Mouse (Mus musculus): ENCODE data around the gene Kcnk6. TPM values are rescaled to one million over a fixed set of nuclear protein-coding genes. Genes with fewer than 3 reads are reported as not detected.
"Not testable (repeated sequence)": the region's sequence is repeated elsewhere in the genome, so short reads cannot be mapped to it uniquely, and the experiment has no call there.

Kcnk6 gene
- polyA plus RNA-seq, 1 experiment = 7.1 TPM

DNA sequence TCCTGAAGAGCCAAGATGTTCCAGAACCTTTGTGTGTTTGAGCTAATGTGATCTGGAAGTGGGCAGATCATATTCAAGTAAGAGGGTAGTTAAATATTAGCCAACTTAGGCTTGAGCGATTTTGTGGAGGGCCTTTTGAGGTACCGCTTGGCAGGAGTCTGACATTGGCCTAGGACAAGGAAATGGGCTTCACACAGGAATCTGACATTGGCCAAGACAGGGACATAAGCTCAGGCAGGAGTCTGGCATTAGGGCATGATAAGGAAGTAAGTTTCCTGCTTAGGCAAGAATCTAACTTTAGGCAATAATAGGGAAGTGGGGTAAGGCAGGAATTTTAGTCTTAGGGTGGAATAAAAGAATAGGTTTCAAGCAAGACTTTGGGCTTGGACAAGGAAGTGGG lies 18.1 kb downstream of the Kcnk6 start:
- no peak overlapping the region; the same call in 1 of the 2 replicates for H3K27ac ChIP-seq (ENCODE audit: insufficient read depth, low read length)
- H3K27me3 ChIP-seq (ENCODE audit: control insufficient read depth, insufficient read depth, low read length, poor library complexity, severe bottlenecking) = no peaks in the 10 kb centered on the region
- no peak overlapping the region for H3K9ac ChIP-seq (ENCODE audit: low read depth, poor library complexity, severe bottlenecking)
- H3K9me3 ChIP-seq (replicated peaks; ENCODE audit: control insufficient read depth, insufficient read depth, low read length, poor library complexity, severe bottlenecking) = no peaks in the 10 kb centered on the region; the same call in 1 of the 2 replicates
- H3K36me3 ChIP-seq (ENCODE audit: control insufficient read depth, insufficient read depth, low read length, poor library complexity, severe bottlenecking) = no peaks in the 10 kb centered on the region
- H3K4me1 ChIP-seq (ENCODE audit: control insufficient read depth, insufficient read depth, low read length) = no peaks in the 10 kb centered on the region
- TF ChIP-seq POLR2A (IDR thresholded peaks at IDR 0.05; ENCODE audit: insufficient read depth, low read length) = no peak
- TF ChIP-seq CTCF (IDR thresholded peaks at IDR 0.05; ENCODE audit: low read depth, low read length) = no peak
- no peak for TF ChIP-seq EP300 (IDR thresholded peaks at IDR 0.05; ENCODE audit: insufficient read depth, low read depth, low read length)
- H3K4me3 ChIP-seq (ENCODE audit: low read depth, low read length) = no peak overlapping the region

DNA sequence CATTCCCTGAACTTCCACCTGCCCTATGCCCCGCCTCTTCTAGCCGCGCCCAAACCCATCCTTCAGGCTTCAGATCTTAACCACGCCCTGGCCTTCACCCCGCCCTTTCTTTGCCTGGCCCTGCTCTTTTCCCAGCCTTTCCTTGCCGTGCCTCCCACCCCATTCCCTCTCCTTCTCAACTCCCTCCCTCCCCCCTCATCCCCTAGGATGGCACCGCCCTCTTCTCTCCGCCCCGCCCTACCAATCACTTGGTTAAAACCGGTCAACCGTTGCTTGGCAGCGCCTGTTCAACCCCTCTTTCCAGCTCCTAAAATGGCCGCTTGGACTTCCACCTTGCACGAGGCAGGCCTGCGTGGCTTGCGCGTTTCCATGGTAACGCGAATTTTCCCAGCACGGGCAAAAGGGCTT lies 18.6 kb downstream of the Kcnk6 start, which contains the start of gene Catsperg1:
Catsperg1 (minus strand) TSS at position 361 of the 408 bp plus-strand sequence.
- TF ChIP-seq CTCF (IDR thresholded peaks at IDR 0.05; ENCODE audit: low read depth, low read length) = no peak
- TF ChIP-seq POLR2A (IDR thresholded peaks at IDR 0.05; ENCODE audit: insufficient read depth, low read length) = no peak
- no peak for TF ChIP-seq EP300 (IDR thresholded peaks at IDR 0.05; ENCODE audit: insufficient read depth, low read depth, low read length)

DNA sequence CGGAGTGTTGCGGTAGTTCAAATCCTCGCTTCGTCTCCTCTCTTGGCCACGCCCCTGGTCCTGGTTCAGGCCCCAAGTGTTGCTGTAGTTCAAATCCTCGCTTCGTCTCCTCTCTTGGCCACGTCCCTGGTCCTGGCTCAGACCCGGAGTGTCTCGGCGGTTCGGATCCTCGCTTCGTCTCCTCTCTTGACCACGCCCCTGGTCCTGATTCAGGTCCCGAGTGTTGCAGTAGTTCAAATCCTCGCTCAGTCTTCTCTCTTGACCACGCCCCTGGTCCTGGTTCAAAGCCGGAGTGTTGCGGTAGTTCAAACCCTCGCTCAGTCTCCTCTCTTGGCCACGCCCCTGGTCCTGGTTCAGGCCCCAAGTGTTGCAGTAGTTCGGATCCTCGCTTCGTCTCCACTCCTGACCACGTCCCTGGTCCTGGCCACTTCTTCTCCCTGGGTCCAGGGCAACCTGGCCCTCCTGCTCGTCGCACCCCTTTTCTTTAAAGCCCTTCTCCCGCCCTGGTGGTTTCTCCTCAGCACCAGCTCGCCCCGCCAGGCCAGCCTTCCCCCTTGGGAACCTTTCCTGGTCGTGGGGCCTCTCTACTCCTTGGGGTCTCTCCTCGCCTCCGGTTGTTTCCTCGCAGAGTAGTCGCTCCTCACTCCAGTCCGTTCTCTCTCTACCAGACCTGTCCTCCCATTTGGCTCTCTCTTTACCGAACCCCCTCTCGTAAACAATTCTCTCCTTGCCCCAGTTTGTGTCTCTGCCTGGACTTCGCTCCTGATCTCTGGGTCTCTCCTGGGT lies 19.3 kb downstream of the Kcnk6 start:
- H3K4me1 ChIP-seq (ENCODE audit: control insufficient read depth, insufficient read depth, low read length); H3K9me3 ChIP-seq (replicated peaks; ENCODE audit: control insufficient read depth, insufficient read depth, low read length, poor library complexity, severe bottlenecking); H3K27me3 ChIP-seq (ENCODE audit: control insufficient read depth, insufficient read depth, low read length, poor library complexity, severe bottlenecking); H3K36me3 ChIP-seq (ENCODE audit: control insufficient read depth, insufficient read depth, low read length, poor library complexity, severe bottlenecking): not testable (repeated sequence)
- peak overlapping the region; percentile 66 for H3K27ac ChIP-seq (ENCODE audit: insufficient read depth, low read length)
- peak overlapping the region; percentile 13 for H3K9ac ChIP-seq (ENCODE audit: low read depth, poor library complexity, severe bottlenecking)
- peak overlapping the region; percentile 67 for H3K4me3 ChIP-seq (ENCODE audit: low read depth, low read length)

More for the DNA sequence above, 18.6 kb downstream of the Kcnk6 start, which contains the start of gene Catsperg1:
- no peaks in the 10 kb centered on the region for H3K4me1 ChIP-seq (ENCODE audit: control insufficient read depth, insufficient read depth, low read length)
- peak within 1 kb of the TSS; percentile 13 for H3K9ac ChIP-seq (ENCODE audit: low read depth, poor library complexity, severe bottlenecking)
- H3K27ac ChIP-seq (ENCODE audit: insufficient read depth, low read length) = peak within 1 kb of the TSS; percentile 66
- no peaks in the 10 kb centered on the region for H3K27me3 ChIP-seq (ENCODE audit: control insufficient read depth, insufficient read depth, low read length, poor library complexity, severe bottlenecking)
- H3K9me3 ChIP-seq (replicated peaks; ENCODE audit: control insufficient read depth, insufficient read depth, low read length, poor library complexity, severe bottlenecking) = no peaks in the 10 kb centered on the region; the same call in 1 of the 2 replicates
- no peaks in the 10 kb centered on the region for H3K36me3 ChIP-seq (ENCODE audit: control insufficient read depth, insufficient read depth, low read length, poor library complexity, severe bottlenecking)
- peak within 1 kb of the TSS; percentile 67 for H3K4me3 ChIP-seq (ENCODE audit: low read depth, low read length)

DNA sequence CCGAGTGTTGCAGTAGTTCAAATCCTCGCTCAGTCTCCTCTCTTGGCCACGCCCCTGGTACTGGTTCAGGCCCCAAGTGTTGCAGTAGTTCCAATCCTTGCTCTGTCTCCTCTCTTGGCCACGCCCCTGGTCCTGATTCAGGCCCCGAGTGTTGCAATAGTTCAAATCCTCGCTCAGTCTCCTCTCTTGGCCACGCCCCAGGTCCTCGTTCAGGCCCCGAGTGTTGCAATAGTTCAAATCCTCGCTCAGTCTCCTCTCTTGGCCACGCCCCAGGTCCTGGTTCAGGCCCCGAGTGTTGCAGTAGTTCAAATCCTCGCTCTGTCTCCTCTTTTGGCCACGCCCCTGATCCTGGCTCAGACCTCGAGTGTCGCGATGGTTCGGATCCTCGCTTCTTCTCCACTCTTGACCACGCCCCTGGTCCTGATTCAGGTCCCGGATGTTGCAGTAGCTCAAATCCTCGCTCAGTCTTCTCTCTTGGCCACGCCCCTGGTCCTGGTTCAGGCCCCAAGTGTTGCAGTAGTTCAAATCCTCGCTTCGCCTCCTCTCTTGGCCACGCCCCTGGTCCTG lies 20.0 kb downstream of the Kcnk6 start:
- peak overlapping the region; percentile 79 for H3K27ac ChIP-seq (ENCODE audit: insufficient read depth, low read length)
- no peaks in the 10 kb centered on the region for H3K36me3 ChIP-seq (ENCODE audit: control insufficient read depth, insufficient read depth, low read length, poor library complexity, severe bottlenecking)
- H3K4me3 ChIP-seq (ENCODE audit: low read depth, low read length) = peak overlapping the region; percentile 67
- TF ChIP-seq POLR2A (IDR thresholded peaks at IDR 0.05; ENCODE audit: insufficient read depth, low read length) (peak; percentile 31), EP300 (IDR thresholded peaks at IDR 0.05; ENCODE audit: insufficient read depth, low read depth, low read length) (no peak)
- peak overlapping the region; percentile 13 for H3K9ac ChIP-seq (ENCODE audit: low read depth, poor library complexity, severe bottlenecking)
- H3K4me1 ChIP-seq (ENCODE audit: control insufficient read depth, insufficient read depth, low read length) = no peaks in the 10 kb centered on the region
- H3K27me3 ChIP-seq (ENCODE audit: control insufficient read depth, insufficient read depth, low read length, poor library complexity, severe bottlenecking) = no peaks in the 10 kb centered on the region
- no peaks in the 10 kb centered on the region for H3K9me3 ChIP-seq (replicated peaks; ENCODE audit: control insufficient read depth, insufficient read depth, low read length, poor library complexity, severe bottlenecking)

DNA sequence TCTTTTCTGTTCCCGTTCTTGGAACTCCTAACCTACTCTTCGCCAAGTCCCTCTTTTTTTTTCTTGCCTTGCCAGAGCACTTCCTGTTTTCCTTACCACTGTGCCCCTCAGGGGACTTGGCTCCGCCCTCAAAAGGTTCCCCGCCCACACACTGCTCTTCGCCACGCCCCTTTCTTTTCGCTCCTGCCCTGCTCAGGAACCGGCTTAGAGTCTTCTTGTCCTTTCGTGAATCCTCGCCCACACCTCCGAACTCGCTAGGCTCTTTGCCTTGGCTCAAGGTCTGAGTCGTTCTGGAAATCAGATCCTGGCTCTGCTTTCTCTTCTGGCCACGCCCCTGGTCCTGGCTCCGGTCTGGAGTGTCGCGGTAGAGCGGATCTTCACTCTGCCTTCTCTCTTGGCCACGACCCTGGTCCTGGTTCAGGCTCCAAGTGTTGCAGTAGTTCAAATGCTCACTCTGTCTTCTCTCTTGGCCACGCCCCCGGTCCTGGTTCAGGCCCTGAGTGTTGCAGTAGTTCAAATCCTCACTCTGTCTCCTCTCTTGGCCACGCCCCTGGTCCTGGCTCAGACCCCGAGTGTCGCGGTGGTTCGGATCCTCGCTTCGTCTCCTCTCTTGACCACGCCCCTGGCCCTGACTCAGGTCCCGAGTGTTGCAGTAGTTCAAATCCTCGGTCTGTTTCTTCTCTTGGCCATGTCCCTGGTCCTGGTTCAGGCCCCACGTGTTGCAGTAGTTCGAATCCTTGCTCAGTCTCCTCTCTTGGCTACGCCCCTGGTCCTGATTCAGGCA lies 20.7 kb downstream of the Kcnk6 start:
- no peaks in the 10 kb centered on the region for H3K4me1 ChIP-seq (ENCODE audit: control insufficient read depth, insufficient read depth, low read length)
- H3K27me3 ChIP-seq (ENCODE audit: control insufficient read depth, insufficient read depth, low read length, poor library complexity, severe bottlenecking) = no peaks in the 10 kb centered on the region
- H3K27ac ChIP-seq (ENCODE audit: insufficient read depth, low read length) = peak overlapping the region; percentile 79
- H3K4me3 ChIP-seq (ENCODE audit: low read depth, low read length) = peak overlapping the region; percentile 67
- H3K9ac ChIP-seq (ENCODE audit: low read depth, poor library complexity, severe bottlenecking) = peak overlapping the region; percentile 12
- H3K9me3 ChIP-seq (replicated peaks; ENCODE audit: control insufficient read depth, insufficient read depth, low read length, poor library complexity, severe bottlenecking) = no peaks in the 10 kb centered on the region
- TF ChIP-seq POLR2A (IDR thresholded peaks at IDR 0.05; ENCODE audit: insufficient read depth, low read length) (no peak), EP300 (IDR thresholded peaks at IDR 0.05; ENCODE audit: insufficient read depth, low read depth, low read length) (no peak)
- H3K36me3 ChIP-seq (ENCODE audit: control insufficient read depth, insufficient read depth, low read length, poor library complexity, severe bottlenecking) = no peaks in the 10 kb centered on the region

DNA sequence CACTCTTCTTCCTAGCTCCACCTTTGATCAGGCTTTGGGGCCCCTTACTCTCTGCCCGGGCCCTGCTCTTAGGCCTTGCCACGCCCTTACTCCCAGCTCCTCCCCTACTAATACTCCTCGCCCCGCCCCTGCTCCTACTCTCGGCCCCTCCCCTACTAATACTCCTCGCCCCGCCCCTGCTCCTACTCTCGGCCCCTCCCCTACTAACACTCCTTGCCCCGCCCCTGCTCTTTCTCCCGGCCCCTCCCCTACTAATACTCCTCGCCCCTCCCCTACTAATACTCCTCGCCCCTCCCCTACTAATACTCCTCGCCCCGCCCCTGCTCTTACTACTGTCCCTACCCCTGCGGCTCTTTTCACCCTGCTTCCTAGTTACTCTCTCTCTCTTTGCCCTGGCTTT lies 21.3 kb downstream of the Kcnk6 start:
- not testable (repeated sequence) for H3K27me3 ChIP-seq (ENCODE audit: control insufficient read depth, insufficient read depth, low read length, poor library complexity, severe bottlenecking); H3K9me3 ChIP-seq (replicated peaks; ENCODE audit: control insufficient read depth, insufficient read depth, low read length, poor library complexity, severe bottlenecking); H3K36me3 ChIP-seq (ENCODE audit: control insufficient read depth, insufficient read depth, low read length, poor library complexity, severe bottlenecking); H3K4me1 ChIP-seq (ENCODE audit: control insufficient read depth, insufficient read depth, low read length)
- Histone ChIP-seq H3K9ac (ENCODE audit: low read depth, poor library complexity, severe bottlenecking) (0 out of 2 replicates have a peak overlapping the region, but pooled peaks have one; percentile 12), H3K4me3 (ENCODE audit: low read depth, low read length) (peak overlapping the region; percentile 67), H3K27ac (ENCODE audit: insufficient read depth, low read length) (peak overlapping the region; percentile 79)
